Mouse (Mus musculus) intestine, embryonic 14.5 days (tissue): Measurements from ENCODE around the gene Ugt1a8. TPM values are rescaled to one million over a fixed set of nuclear protein-coding genes. Genes with fewer than 3 reads are reported as not detected.
"Not testable (repeated sequence)": the region's sequence is repeated elsewhere in the genome, so short reads cannot be mapped to it uniquely, and the experiment has no call there.

Source experiments
- ATAC-seq: fragments of 200-750 bp; cut with Nextera tagmentation; replicated peaks from 2 replicates; pipeline ENCODE4 v1.8.0; 2017; ENCODE audit warnings: low read depth, moderate number of reproducible peaks, moderate TSS enrichment, moderate library complexity; ENCODE audit not compliant: low FRiP score, low TSS enrichment
- DNase-seq: peaks from one replicate; pipeline ENCODE4 v3.0.0-alpha.2; 2018; ENCODE audit warnings: low spot score
- H3K27ac ChIP-seq: fragments of 300-500 bp; sonication (generic); 2 replicates; pipeline ENCODE4 v1.5.1; 2014; ENCODE audit warnings: low read depth, mild to moderate bottlenecking, control low read depth
- H3K27me3 ChIP-seq: fragments of 300-500 bp; sonication (generic); replicated peaks from 2 replicates; pipeline ENCODE4 v1.6.1; 2014; ENCODE audit warnings: low read length, control low read depth; ENCODE audit not compliant: control insufficient read depth, insufficient read depth
- H3K36me3 ChIP-seq: fragments of 300-500 bp; sonication (generic); 2 replicates; pipeline ENCODE4 v1.6.1; 2014; ENCODE audit warnings: low read length, control low read depth; ENCODE audit not compliant: control insufficient read depth, insufficient read depth
- H3K4me1 ChIP-seq: fragments of 300-500 bp; sonication (generic); replicated peaks from 2 replicates; pipeline ENCODE4 v1.6.1; 2014; ENCODE audit warnings: low read length, control low read depth, mixed read lengths; ENCODE audit not compliant: control insufficient read depth, insufficient read depth
- H3K4me2 ChIP-seq: fragments of 300-500 bp; sonication (generic); 2 replicates; pipeline ENCODE4 v1.6.1; 2014; ENCODE audit warnings: low read length
- H3K4me3 ChIP-seq: fragments of 300-500 bp; sonication (generic); 2 replicates; pipeline ENCODE4 v1.5.1; 2014; ENCODE audit warnings: low read depth, low read length, control low read depth, mixed read lengths
- H3K9ac ChIP-seq: fragments of 300-500 bp; sonication (generic); 2 replicates; pipeline ENCODE4 v1.6.1; 2014; ENCODE audit warnings: mild to moderate bottlenecking, low read length
- H3K9me3 ChIP-seq: fragments of 300-500 bp; sonication (generic); 2 replicates; pipeline ENCODE4 v1.6.1; 2016; ENCODE audit warnings: low read length, control low read depth; ENCODE audit not compliant: control insufficient read depth
- WGBS: fragments of 180-500 bp; shearing (Covaris S2); extraction: QIAGEN DNeasy Blood & Tissue Kit; methylation state at CpG from one replicate; pipeline ENCODE4 v1.1.7; 2014; 5-methylcytosine and 5-hydroxymethylcytosine counted together
- polyA plus RNA-seq: library from polyadenylated mRNA; unstranded; fragments of >200 nt; fragmentation: Nextera tagmentation; extraction: Ambion mirVana; gene quantifications from 2 replicates; pipeline ENCODE4 v1.2.1, GENCODE M21; 2014

Gene Ugt1a8
- polyA plus RNA-seq, 1 experiment from 2014 or later, result not detected

- WGBS, result 91% methylated on average over 1 of the region's 1 CpGs
- H3K4me2 ChIP-seq, result no peak overlapping the region
- H3K36me3 ChIP-seq, result no peaks in the 10 kb centered on the region
- ATAC-seq (no peak), DNase-seq (no peak)
- no peak overlapping the region for H3K9ac ChIP-seq
- H3K4me3 ChIP-seq, result no peak overlapping the region
- no peaks in the 10 kb centered on the region for H3K9me3 ChIP-seq
- no peaks in the 10 kb centered on the region for H3K4me1 ChIP-seq
- no peak overlapping the region for H3K27ac ChIP-seq
- H3K27me3 ChIP-seq, result no peaks in the 10 kb centered on the region
Measured at GRCm38 (mm10) chr1:88077128-88077527, 10.5 kb upstream of the Ugt1a8 start.

GRCm38 (mm10) chr1:88081670-88082069 is 5.9 kb upstream of the Ugt1a8 start:
- Histone ChIP-seq H3K36me3 (no peaks in the 10 kb centered on the region), H3K4me2 (no peak overlapping the region), H3K27me3 (no peaks in the 10 kb centered on the region), H3K27ac (no peak overlapping the region), H3K4me1 (no peaks in the 10 kb centered on the region), H3K9ac (no peak overlapping the region), H3K4me3 (no peak overlapping the region), H3K9me3 (no peaks in the 10 kb centered on the region)
- 98% methylated on average over 1 of the region's 1 CpGs for WGBS
- ATAC-seq, result no peak
- no peak for DNase-seq

GRCm38 (mm10) chr1:88086125-88086524 is 1.5 kb upstream of the Ugt1a8 start:
- WGBS, result 48% methylated on average over 1 of the region's 1 CpGs
- H3K36me3 ChIP-seq, result no peaks in the 10 kb centered on the region
- no peaks in the 10 kb centered on the region for H3K27me3 ChIP-seq
- no peaks in the 10 kb centered on the region for H3K4me1 ChIP-seq
- ATAC-seq (no peak), DNase-seq (no peak)
- H3K4me2 ChIP-seq, result no peak overlapping the region
- no peak overlapping the region for H3K4me3 ChIP-seq
- H3K27ac ChIP-seq, result no peak overlapping the region
- H3K9ac ChIP-seq, result no peak overlapping the region
- no peaks in the 10 kb centered on the region for H3K9me3 ChIP-seq

- Histone ChIP-seq H3K4me2 (no peak overlapping the region), H3K4me1 (peaks cover 13% of the 10 kb centered on the region)
Measured at GRCm38 (mm10) chr1:88092341-88092740, 4.7 kb downstream of the Ugt1a8 start.

GRCm38 (mm10) chr1:88094270-88094676 is 6.7 kb downstream of the Ugt1a8 start:
- H3K27me3 ChIP-seq, H3K36me3 ChIP-seq, H3K9ac ChIP-seq, H3K4me3 ChIP-seq, H3K9me3 ChIP-seq, H3K4me2 ChIP-seq, DNase-seq: not testable (repeated sequence)
- Histone ChIP-seq H3K4me1 (peaks cover 13% of the 10 kb centered on the region), H3K27ac (peak overlapping the region; percentile 87; the same call in 1 of the 2 replicates)
- peak; percentile 75; the same call in 1 of the 2 replicates for ATAC-seq
- WGBS, result 69% methylated on average over 3 of the region's 3 CpGs

More at GRCm38 (mm10) chr1:88092341-88092740, 4.7 kb downstream of the Ugt1a8 start:
- Histone ChIP-seq H3K36me3 (no peaks in the 10 kb centered on the region), H3K4me3 (no peak overlapping the region), H3K27ac (no peak overlapping the region), H3K9me3 (no peaks in the 10 kb centered on the region), H3K9ac (no peak overlapping the region), H3K27me3 (no peaks in the 10 kb centered on the region)
- DNase-seq (no peak), ATAC-seq (no peak)

- 25% methylated on average over 10 of the region's 10 CpGs for WGBS
Measured at GRCm38 (mm10) chr1:88094941-88095492, 7.4 kb downstream of the Ugt1a8 start, which contains the start of gene Ugt1a7c. TSS of gene Ugt1a7c (plus strand) at chr1:88095062.

GRCm38 (mm10) chr1:88098546-88098945 is 10.9 kb downstream of the Ugt1a8 start:
- H3K27me3 ChIP-seq, H3K4me2 ChIP-seq, ATAC-seq, DNase-seq, H3K9me3 ChIP-seq, H3K27ac ChIP-seq, H3K36me3 ChIP-seq, H3K9ac ChIP-seq, H3K4me3 ChIP-seq: not testable (repeated sequence)
- peaks cover 13% of the 10 kb centered on the region for H3K4me1 ChIP-seq
- WGBS, result 86% methylated on average over 3 of the region's 3 CpGs

More at GRCm38 (mm10) chr1:88094941-88095492, 7.4 kb downstream of the Ugt1a8 start, which contains the start of gene Ugt1a7c:
- Histone ChIP-seq H3K27me3 (no peaks in the 10 kb centered on the region), H3K27ac (peak within 1 kb of the TSS; percentile 87), H3K4me2 (peak within 1 kb of the TSS; percentile 38), H3K4me3 (peak within 1 kb of the TSS; percentile 22), H3K9ac (peak within 1 kb of the TSS; percentile 32), H3K9me3 (no peaks in the 10 kb centered on the region), H3K4me1 (peaks cover 13% of the 10 kb centered on the region), H3K36me3 (no peaks in the 10 kb centered on the region)
- peak; percentile 73 for DNase-seq
- ATAC-seq, result peak; percentile 68; the same call in 1 of the 2 replicates

- peaks cover 11% of the 10 kb centered on the region for H3K4me1 ChIP-seq
- H3K4me2 ChIP-seq, H3K36me3 ChIP-seq, H3K9me3 ChIP-seq, H3K9ac ChIP-seq, H3K27me3 ChIP-seq, H3K27ac ChIP-seq, DNase-seq, H3K4me3 ChIP-seq, ATAC-seq: not testable (repeated sequence)
- WGBS, result 83% methylated on average over 2 of the region's 2 CpGs
Measured at GRCm38 (mm10) chr1:88099691-88100090, 12.1 kb downstream of the Ugt1a8 start.

- not testable (repeated sequence) for H3K27ac ChIP-seq, H3K9me3 ChIP-seq, H3K4me2 ChIP-seq, H3K27me3 ChIP-seq, H3K36me3 ChIP-seq, ATAC-seq, H3K4me1 ChIP-seq, H3K4me3 ChIP-seq, DNase-seq, H3K9ac ChIP-seq
- 61% methylated on average over 1 of the region's 3 CpGs for WGBS
Measured at GRCm38 (mm10) chr1:88103019-88103418, 15.4 kb downstream of the Ugt1a8 start, which contains the start of gene Ugt1a6b. TSS of gene Ugt1a6b (plus strand) at chr1:88103252.
